Mouse (Mus musculus): ENCODE measurements at regions not wholly inside any gene's neighbourhood (a gene's known extent, or its start where the extent isn't known, plus 50 kb on each side); places are given as distances from the start of the nearest gene placed in this dataset.
"Not testable (repeated sequence)": the region's sequence is repeated elsewhere in the genome, so short reads cannot be mapped to it uniquely, and the experiment has no call there.

- no peak for DNase-seq
Observed at GRCm38 (mm10) chr17:69821901-69822300, 147.0 kb upstream of the Dlgap1 start.

GRCm38 (mm10) chr17:69822921-69823320 lies 146.0 kb upstream of the Dlgap1 start:
- no peak for DNase-seq

GRCm38 (mm10) chr17:69841308-69841707 lies 127.6 kb upstream of the Dlgap1 start:
- DNase-seq = no peak

- no peak for DNase-seq
Observed at GRCm38 (mm10) chr17:69848306-69848705, 120.6 kb upstream of the Dlgap1 start.

GRCm38 (mm10) chr17:69850075-69850474 lies 118.8 kb upstream of the Dlgap1 start:
- no peak for DNase-seq

GRCm38 (mm10) chr17:69879958-69880357 lies 88.9 kb upstream of the Dlgap1 start:
- DNase-seq = not testable (repeated sequence)

- no peak for DNase-seq
Observed at GRCm38 (mm10) chr17:69893980-69894379, 74.9 kb upstream of the Dlgap1 start.
